Mouse (Mus musculus): ENCODE data around the gene Lingo3.
"Not testable (repeated sequence)": the region's sequence is repeated elsewhere in the genome, so short reads cannot be mapped to it uniquely, and the experiment has no call there.

The Lingo3 gene

DNA sequence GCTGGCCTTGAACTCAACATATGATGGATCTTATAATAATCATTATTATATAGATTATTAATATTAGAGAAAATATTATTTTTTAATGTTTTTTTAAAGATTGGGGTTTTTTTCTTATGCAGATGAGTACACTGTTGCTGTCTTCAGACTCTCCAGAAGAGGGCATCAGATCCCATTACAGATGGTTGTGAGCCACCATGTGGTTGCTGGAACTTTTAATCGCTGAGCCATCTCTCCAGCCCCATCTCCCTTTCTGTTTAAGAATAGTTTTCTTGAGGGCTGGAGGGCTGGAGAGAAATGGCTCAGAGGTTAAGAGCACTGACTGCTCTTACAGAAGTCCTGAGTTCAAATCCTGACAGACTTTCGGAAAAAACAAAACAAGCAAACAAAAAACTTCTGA is 21.8 kb downstream of the Lingo3 start:
- no peak for DNase-seq (ENCODE audit: low spot score in 2 of 2)

DNA sequence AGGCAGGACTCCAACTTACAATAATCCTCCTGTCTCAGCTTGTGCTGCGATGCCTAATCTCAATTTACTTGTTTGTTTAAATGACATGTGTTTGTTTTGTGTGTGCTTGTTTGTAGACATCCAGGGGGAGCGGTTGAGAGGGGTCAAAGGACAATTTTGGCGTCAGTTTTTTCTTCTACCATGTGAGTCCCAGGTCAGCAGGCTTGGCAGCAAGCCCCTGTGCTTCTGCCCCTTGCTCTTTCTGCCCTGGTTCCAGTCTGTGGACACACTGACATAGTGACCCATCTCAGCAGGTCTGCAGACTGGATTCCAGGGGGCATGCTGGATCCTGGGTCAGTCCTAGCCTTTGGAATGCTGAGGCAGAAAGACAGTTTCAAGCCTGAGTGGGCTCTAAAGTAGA is 24.4 kb downstream of the Lingo3 start:
- DNase-seq (ENCODE audit: low spot score in 2 of 2), result no peak

GRCm38 (mm10) chr10:80818599-80819281 is 25.1 kb downstream of the Lingo3 start:
- no peak for DNase-seq (ENCODE audit: low spot score in 2 of 2)

- DNase-seq (ENCODE audit: low spot score in 2 of 2), result not testable (repeated sequence)
Observed at GRCm38 (mm10) chr10:80817955-80818354, 25.9 kb downstream of the Lingo3 start.

DNA sequence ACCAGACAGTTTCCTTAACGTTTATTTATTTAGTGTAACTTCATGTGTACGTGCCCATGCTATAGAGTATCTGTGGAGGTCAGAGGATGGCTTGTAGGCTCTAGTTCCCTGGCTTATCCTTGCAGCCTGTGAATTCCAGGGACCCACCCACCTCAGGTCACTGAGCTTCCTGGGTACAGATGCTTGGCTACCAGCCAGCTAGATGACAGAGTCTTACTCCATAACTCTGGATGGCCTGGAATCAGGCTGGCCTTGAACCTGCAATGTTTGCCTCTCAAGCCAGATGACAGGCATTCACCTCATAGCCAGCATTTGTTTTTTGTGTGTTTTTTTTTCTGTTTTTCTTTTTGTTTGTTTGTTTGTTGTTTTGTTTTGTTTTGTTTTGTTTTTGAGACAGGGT is 26.7 kb downstream of the Lingo3 start:
- no peak for DNase-seq (ENCODE audit: low spot score in 2 of 2)

GRCm38 (mm10) chr10:80816303-80816702 is 27.5 kb downstream of the Lingo3 start:
- not testable (repeated sequence) for DNase-seq (ENCODE audit: low spot score in 2 of 2)

DNA sequence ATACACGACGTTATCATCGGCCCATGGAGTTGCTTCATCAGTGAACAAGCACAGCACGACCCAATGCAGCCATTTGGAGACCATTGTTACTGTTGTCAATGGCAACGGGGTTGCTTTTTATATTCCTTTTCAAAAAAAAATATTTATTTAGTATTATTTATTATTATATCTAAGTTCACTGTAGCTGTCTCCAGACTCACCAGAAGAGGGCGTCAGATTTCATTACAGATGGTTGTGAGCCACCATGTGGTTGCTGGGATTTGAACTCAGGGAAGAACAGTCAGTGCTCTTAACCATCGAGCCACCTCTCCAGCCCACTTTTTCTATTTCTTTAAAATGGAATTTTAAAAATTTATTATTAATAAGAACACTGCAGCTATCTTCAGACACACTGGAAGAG is 29.0 kb downstream of the Lingo3 start:
- no peak for DNase-seq (ENCODE audit: low spot score in 2 of 2)

DNA sequence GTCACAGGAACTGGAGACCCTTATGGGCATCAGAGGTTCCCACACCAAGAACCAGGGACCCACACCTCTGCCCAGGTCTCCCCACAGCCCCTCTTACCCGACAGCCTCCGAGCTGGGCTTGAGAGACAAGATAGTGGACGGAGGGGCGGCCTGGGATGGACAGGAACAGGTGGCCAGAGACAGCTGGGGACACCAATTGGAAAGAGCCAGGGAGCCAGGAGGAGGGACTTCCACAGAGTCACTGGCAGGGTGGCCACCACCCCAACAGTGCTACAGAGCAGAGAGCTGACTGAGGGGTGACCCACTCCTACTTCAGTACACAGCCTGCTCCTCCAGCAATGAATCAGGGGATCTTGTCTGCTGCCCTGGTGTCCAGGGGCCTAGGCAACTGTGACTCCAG is 30.5 kb downstream of the Lingo3 start, which contains the start of gene Jsrp1:
Gene Jsrp1, minus strand, starts transcription at position 133 of the 400 bp plus-strand sequence.
- no peak for DNase-seq (ENCODE audit: low spot score in 2 of 2)

DNA sequence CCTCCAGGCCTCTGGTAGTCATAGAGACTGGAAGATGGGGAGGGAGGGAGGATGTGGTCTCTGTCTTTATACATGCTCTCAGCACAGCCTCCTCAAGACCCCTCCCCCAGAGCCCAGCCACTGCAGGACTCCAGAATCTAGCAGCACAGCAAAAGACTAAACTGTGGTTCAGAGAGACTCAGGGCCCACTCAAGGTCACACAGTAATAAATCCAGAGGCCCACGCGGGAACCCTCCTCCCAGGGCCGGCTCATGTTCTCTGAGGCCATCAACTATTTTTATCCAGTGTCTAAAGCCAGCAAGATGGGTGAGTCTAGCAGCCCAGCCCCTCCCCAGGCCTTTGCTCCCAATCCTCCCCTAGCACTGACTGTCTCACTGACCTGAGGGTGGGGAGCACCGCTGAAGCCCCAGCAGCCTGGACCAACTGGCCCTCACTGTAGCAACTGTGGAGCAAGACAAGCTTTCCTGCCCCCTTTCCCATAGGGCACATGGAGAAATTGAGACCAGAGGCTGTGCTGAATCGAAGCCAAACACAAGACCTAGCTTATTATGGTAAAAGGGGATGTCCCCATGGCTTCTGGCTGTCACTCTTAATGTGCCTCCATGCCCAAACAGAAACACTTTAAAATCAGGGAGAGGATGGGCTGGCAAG is 31.3 kb downstream of the Lingo3 start:
- DNase-seq (ENCODE audit: low spot score in 2 of 2), result no peak

- DNase-seq (ENCODE audit: low spot score in 2 of 2), result no peak
Observed at GRCm38 (mm10) chr10:80810084-80810483, 33.8 kb downstream of the Lingo3 start.

DNA sequence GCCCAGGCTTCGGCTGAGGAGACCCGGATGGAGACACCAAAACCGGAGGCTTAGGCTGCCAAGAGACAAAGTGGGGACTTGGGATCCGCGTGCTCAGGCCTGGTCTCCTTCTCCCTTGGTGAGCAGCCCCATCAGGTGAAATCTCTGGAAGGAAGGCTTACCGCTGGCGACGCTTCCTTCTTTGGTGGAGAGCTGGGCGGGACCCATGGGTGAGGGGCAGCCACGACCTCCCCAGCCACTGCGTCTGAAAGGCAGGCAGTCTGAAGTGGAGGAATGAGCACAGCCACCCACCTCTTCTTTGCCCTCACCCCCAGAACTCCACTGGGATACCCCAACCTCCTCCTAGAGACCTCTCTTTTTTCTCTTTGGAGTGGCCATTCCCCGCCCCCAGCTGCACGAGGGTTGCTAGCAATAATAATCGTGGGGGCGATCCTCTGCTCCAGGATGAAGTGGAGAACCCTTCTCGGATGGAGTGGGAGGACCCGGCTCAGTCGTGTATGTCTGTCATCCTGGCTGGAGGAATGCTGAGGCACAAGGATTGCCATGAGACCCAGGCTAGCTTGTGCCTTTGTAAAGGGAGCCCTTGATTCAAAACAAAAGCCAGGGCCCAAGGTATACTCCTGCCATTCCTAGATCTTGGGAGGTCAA is 34.7 kb downstream of the Lingo3 start:
- no peak for DNase-seq (ENCODE audit: low spot score in 2 of 2)

DNA sequence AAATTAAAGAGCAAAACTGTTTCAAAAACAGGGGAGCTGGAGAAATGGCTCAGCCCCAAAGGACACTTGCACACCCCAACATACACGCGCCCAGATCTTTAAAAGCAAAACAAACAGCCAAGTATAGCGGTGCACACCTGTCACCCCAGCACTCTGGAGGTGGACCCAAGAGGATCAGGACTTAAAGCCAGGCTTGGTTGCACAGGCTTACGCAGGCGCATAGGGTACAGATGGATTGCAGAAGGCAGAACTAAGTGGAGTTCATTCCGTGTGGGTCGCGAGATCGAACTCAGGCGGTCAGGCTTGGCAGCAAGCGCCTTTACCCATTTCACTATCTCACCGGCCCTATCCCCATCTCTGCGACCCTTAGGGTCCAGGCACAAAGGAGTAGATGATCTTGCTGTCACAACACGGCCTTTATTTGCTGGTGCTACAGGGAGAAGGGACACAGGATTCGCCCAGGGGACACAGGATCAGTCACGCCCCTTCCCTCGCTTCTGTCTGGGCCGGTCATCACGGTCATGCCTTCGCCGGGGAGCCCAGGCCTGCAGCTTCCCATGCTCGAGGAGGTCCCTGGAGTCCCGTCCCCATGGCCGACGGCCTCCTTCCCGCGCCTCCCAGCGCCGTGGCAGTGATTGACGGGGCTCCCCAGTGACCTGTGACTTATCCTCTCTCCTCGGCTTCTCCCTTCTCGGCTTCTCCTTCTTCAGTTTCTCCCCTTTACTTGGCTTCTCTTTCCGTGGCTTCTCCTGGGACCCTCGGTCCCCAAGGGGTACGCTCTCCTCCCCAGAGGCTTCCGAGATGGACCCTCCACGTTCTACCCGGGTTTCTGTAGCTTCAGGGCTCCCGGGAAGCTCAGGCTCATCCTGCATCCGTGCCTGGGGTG is 35.5 kb downstream of the Lingo3 start:
- DNase-seq (ENCODE audit: low spot score in 2 of 2), result no peak

DNA sequence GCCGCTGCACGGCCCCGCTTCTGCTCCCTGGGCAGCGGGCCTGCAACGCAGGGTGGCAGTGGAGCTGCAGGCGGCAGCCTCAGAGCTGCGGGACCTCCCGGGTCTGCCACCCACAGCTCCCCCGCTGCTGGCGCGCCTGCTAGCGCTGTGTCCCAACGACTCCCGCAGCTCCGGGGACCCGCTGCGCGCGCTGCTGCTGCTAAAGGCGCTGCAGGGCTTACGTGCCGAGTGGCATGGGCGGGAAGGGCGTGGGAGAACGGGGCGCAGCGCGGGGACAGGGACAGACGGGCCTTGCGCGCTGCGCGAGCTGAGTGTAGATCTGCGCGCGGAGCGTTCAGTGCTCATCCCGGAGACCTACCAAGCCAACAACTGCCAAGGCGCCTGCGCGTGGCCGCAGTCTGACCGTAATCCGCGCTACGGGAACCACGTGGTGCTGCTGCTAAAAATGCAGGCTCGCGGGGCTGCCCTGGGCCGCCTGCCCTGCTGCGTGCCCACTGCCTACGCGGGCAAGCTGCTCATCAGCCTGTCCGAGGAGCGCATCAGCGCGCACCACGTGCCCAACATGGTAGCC is 36.7 kb downstream of the Lingo3 start:
- peak; percentile 49 to 64 for DNase-seq (ENCODE audit: low spot score in 2 of 2)

- DNase-seq (ENCODE audit: low spot score in 2 of 2), result no peak
Observed at GRCm38 (mm10) chr10:80806341-80807056, 37.3 kb downstream of the Lingo3 start.

- DNase-seq (ENCODE audit: low spot score in 2 of 2), result peak in 1 of 2 experiments; percentile 69
Observed at GRCm38 (mm10) chr10:80805925-80806324, 37.9 kb downstream of the Lingo3 start.

DNA sequence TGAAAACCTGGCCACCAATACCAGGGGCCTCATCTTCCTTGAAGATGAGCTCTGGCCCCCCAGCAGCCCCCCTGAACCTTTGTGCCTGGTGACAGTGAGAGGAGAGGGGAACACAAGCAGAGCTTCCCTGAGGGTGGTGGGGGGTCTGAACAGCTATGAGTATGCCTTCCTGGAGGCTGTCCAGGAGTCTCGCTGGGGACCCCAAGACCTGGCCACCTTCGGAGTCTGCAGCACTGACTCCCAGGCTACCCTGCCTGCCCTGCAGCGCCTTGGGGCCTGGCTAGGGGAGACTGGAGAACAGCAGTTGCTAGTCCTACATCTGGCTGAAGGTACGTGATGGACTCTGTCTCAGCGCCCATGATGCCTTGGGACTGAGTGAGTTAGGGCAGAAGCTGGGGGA is 38.5 kb downstream of the Lingo3 start:
- no peak for DNase-seq (ENCODE audit: low spot score in 2 of 2)

DNA sequence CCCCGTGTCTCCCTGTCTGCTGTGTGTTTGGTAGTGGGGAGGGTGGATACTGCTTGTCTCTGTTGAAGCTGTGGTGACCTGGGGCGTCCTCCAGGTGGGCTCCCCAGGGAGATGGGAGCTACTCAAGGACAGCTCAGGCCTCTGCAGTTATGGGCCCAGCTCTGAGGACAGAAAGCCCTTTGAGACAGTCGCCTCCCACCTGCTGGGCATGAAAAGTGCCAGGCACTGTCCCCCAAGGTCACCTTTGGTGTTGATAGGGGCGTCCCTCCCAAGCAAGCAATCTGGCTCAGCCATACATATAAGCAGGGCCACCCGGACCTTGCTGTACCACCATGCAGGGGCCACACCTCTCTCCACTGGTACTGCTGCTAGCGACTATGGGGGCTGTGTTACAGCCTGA is 38.9 kb downstream of the Lingo3 start, which contains the start of gene Amh:
Gene Amh, plus strand, starts transcription at position 328 of the 400 bp plus-strand sequence.
- DNase-seq (ENCODE audit: low spot score in 2 of 2), result no peak

- DNase-seq (ENCODE audit: low spot score in 2 of 2), result no peak
Observed at GRCm38 (mm10) chr10:80804340-80804739, 39.5 kb downstream of the Lingo3 start.

DNA sequence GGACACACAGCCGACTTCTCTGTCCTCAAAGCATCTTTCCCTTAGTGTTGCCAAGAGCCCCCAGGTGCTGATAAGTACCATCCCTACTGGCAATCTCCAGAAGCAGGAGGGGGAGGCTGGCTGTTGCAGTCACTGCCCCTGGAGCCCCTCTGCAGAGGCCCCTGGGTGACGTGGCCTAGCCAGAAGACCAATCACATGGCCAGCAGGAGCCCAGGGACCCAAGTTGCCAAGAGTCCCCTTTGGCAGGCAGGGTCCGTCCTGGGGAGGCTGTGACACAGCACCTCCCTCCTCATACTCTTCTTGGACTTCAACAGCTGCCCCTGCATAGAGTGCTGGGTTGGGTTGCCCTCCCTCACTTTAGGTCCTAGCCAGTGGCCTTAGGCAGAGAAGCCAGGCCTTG is 40.8 kb downstream of the Lingo3 start:
- no peak for DNase-seq (ENCODE audit: low spot score in 2 of 2)

GRCm38 (mm10) chr10:80802204-80802912 is 41.5 kb downstream of the Lingo3 start:
- DNase-seq (ENCODE audit: low spot score in 2 of 2), result no peak
